Mouse (Mus musculus): ENCODE measurements at regions not wholly inside any gene's neighbourhood (a gene's known extent, or its start where the extent isn't known, plus 50 kb on each side); places are given as distances from the start of the nearest gene placed in this dataset.

DNA sequence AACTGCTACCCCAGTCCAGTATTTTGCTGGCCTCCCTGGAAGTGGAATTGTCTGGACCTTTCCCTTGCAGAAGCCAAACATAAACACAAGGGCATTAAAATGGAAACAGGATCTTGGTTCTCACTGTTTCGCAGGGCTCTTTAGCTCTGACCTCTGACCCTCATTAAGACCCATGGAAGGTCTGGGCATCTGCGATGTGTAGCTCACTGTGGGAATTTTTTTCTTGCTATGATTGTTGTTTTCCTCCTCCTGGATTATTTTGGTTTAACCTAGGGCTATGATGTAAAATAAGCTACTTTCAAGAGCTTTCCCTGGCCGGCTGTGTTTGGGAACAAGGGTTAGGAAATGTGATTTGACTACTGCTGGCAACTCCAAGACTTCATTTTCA lies 158.1 kb upstream of the Dph6 start:
- TF ChIP-seq POLR2A (IDR thresholded peaks at IDR 0.05; ENCODE audit: insufficient read depth, low read depth, low read length), result no peak
- TF ChIP-seq CTCF (IDR thresholded peaks at IDR 0.05; ENCODE audit: insufficient read depth, low read depth, low read length), result no peak
